Mouse (Mus musculus): Measurements from ENCODE around the gene Ssr2.

- TF ChIP-seq CTCF (conservative IDR thresholded peaks at IDR 0.05; ENCODE audit: low read length): no peak
- no peak for TF ChIP-seq NANOG (IDR thresholded peaks at IDR 0.05; ENCODE audit: borderline replicate concordance, low read length)
Measured at GRCm38 (mm10) chr3:88555731-88556130, 19.9 kb upstream of the Ssr2 start.

All from E14TG2a.4 (cell line).